Mouse (Mus musculus): ENCODE results near the gene Cdyl2. TPM values are rescaled to one million over a fixed set of nuclear protein-coding genes. Genes with fewer than 3 reads are reported as not detected.

Gene Cdyl2
- total and polyA plus RNA-seq, 3 experiments: not detected

DNA sequence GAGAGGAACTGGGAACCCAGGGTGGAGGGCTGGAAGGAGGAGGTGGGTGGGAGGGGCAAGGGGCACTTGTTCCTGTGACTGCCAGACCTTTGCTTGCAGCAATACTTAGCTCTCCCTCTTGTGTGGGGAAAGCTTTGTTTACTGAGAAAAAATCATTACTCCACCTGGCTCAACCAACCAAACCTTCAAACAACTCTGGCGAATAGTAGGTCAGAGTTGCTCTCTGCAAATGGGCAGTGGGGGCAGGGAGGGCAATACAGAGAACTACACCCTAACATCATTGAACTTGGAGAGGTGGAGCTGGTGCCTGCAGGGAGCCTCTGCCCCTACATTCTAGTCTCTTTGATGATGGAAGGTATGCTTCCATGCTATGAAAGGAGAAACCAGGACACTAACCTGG, 192.7 kb downstream of the Cdyl2 start:
- DNase-seq (ENCODE audit: low read depth, low spot score): no peak
- Histone ChIP-seq H3K9me3 (replicated peaks; ENCODE audit: insufficient read depth, low read length) (no peaks in the 10 kb centered on the region), H3K4me1 (ENCODE audit: control insufficient read depth in 1 of 2, insufficient read depth in 2 of 2, low read length in 2 of 2) (no peaks in the 10 kb centered on the region)

DNA sequence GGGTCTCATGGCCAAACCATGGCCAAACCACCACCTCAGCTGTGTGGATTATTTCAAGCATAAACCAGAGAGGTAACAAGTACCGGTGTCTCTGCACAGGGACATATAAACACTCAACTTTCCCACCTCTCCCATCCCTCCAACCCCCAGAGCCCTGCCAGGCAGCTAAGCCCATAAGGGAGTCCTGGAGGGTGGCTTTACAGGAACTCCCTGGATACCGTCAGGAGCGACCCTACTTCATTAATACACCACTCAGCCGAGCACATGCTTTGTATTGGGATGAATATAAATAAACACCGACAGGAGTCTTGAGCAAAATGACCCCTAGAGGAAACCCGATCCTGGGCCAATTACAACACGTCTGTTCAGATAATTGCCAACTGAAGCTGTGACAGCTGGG, 194.0 kb downstream of the Cdyl2 start:
- H3K4me1 ChIP-seq (ENCODE audit: control insufficient read depth in 1 of 2, insufficient read depth in 2 of 2, low read length in 2 of 2): no peaks in the 10 kb centered on the region

More for the DNA sequence above, 192.7 kb downstream of the Cdyl2 start:
- Histone ChIP-seq H3K36me3 (ENCODE audit: control insufficient read depth in 1 of 2, insufficient read depth in 2 of 2, low read length in 2 of 2) (no peaks in the 10 kb centered on the region), H3K9ac (ENCODE audit: control insufficient read depth, low read depth, low read length, poor library complexity, severe bottlenecking) (no peak overlapping the region), H3K27ac (ENCODE audit: control insufficient read depth, low read depth, low read length) (no peak overlapping the region), H3K4me3 (ENCODE audit: control insufficient read depth in 1 of 2, insufficient read depth in 1 of 2, low read depth in 2 of 2, low read length in 2 of 2) (no peak overlapping the region), H3K79me2 (ENCODE audit: control insufficient read depth, insufficient read depth, low read length, poor library complexity) (no peaks in the 10 kb centered on the region), H3K27me3 (ENCODE audit: control insufficient read depth in 1 of 2, insufficient read depth in 2 of 2, low read length in 2 of 2) (no peaks in the 10 kb centered on the region)
- no peak for TF ChIP-seq TAL1 (IDR thresholded peaks at IDR 0.05; ENCODE audit: low read length)

DNA sequence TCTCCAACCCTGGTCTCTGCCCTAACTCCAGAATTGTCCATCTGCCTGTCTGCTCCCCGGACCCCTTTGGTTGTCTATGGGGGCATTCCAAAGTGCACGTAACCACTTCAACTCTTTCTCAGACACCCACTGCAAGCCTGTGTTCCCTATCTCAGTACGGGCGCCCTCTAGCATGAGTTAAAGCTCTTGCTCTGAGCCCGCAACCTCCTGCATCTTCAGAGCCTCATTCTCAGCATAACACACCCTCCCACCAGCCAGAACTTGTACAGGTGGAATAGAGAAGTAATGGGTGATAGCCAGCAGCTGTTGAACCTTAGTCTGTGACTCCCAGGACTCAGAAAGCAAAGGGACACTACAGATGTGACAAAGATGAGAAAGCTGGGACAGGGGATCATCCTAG, 196.0 kb downstream of the Cdyl2 start:
- H3K27me3 ChIP-seq (ENCODE audit: control insufficient read depth in 1 of 2, insufficient read depth in 2 of 2, low read length in 2 of 2): no peaks in the 10 kb centered on the region
- no peak overlapping the region for H3K27ac ChIP-seq (ENCODE audit: control insufficient read depth, low read depth, low read length)
- H3K4me3 ChIP-seq (ENCODE audit: control insufficient read depth in 1 of 2, insufficient read depth in 1 of 2, low read depth in 2 of 2, low read length in 2 of 2): no peak overlapping the region
- H3K79me2 ChIP-seq (ENCODE audit: control insufficient read depth, insufficient read depth, low read length, poor library complexity): no peaks in the 10 kb centered on the region
- DNase-seq (ENCODE audit: low read depth, low spot score): no peak
- TF ChIP-seq ELF1 (IDR thresholded peaks at IDR 0.05; ENCODE audit: low read depth, low read length) (no peak), KAT2A (conservative IDR thresholded peaks at IDR 0.05; ENCODE audit: low read depth, low read length) (no peak), MEF2A (IDR thresholded peaks at IDR 0.05; ENCODE audit: extremely low read depth, insufficient replicate concordance, low read depth, low read length, poor library complexity, severe bottlenecking) (no peak), CHD2 (IDR thresholded peaks at IDR 0.05; ENCODE audit: low read length) (no peak), MYC (IDR thresholded peaks at IDR 0.05; ENCODE audit: low read depth, low read length) (no peak), SMC3 (IDR thresholded peaks at IDR 0.05; ENCODE audit: low read depth, low read length) (no peak), MAX (IDR thresholded peaks at IDR 0.05; ENCODE audit: low read length) (no peak), GATA1 (IDR thresholded peaks at IDR 0.05; ENCODE audit: low read depth, low read length) (no peak), POLR2AphosphoS2 (IDR thresholded peaks at IDR 0.05; ENCODE audit: low read length) (no peak), E2F4 (IDR thresholded peaks at IDR 0.05; ENCODE audit: borderline replicate concordance, low read depth, low read length) (no peak)
- H3K4me1 ChIP-seq (ENCODE audit: control insufficient read depth in 1 of 2, insufficient read depth in 2 of 2, low read length in 2 of 2): no peaks in the 10 kb centered on the region
- H3K36me3 ChIP-seq (ENCODE audit: control insufficient read depth in 1 of 2, insufficient read depth in 2 of 2, low read length in 2 of 2): no peaks in the 10 kb centered on the region
- H3K9me3 ChIP-seq (replicated peaks; ENCODE audit: insufficient read depth, low read length): no peaks in the 10 kb centered on the region
- no peak overlapping the region for H3K9ac ChIP-seq (ENCODE audit: control insufficient read depth, low read depth, low read length, poor library complexity, severe bottlenecking)

More for the DNA sequence above, 194.0 kb downstream of the Cdyl2 start:
- no peak for DNase-seq (ENCODE audit: low read depth, low spot score)
- H3K9ac ChIP-seq (ENCODE audit: control insufficient read depth, low read depth, low read length, poor library complexity, severe bottlenecking): no peak overlapping the region
- no peak for TF ChIP-seq MYC (IDR thresholded peaks at IDR 0.05; ENCODE audit: low read depth, low read length)
- no peak for TF ChIP-seq GABPA (IDR thresholded peaks at IDR 0.05; ENCODE audit: low read depth, low read length)
- no peak for TF ChIP-seq BHLHE40 (IDR thresholded peaks at IDR 0.05; ENCODE audit: borderline replicate concordance, low read depth, low read length)
- no peak for TF ChIP-seq USF2 (IDR thresholded peaks at IDR 0.05; ENCODE audit: borderline replicate concordance in 1 of 2, insufficient read depth in 1 of 2, low read depth in 1 of 2, low read length in 2 of 2)
- no peak for TF ChIP-seq RCOR1 (IDR thresholded peaks at IDR 0.05; ENCODE audit: low read depth, low read length)
- no peak for TF ChIP-seq CHD2 (IDR thresholded peaks at IDR 0.05; ENCODE audit: low read length)
- TF ChIP-seq POLR2A (IDR thresholded peaks at IDR 0.05; ENCODE audit: control insufficient read depth in 1 of 2, insufficient read depth in 1 of 2, low read depth in 1 of 2, low read length in 2 of 2, poor library complexity in 1 of 2): no peak
- TF ChIP-seq TAL1 (IDR thresholded peaks at IDR 0.05; ENCODE audit: low read length): no peak
- no peak for TF ChIP-seq CTCF (IDR thresholded peaks at IDR 0.05 in 2 of 3, conservative IDR thresholded peaks at IDR 0.05 in 1 of 3; ENCODE audit: control insufficient read depth in 1 of 3, insufficient read depth in 1 of 3, low read depth in 2 of 3, low read length in 3 of 3, poor library complexity in 1 of 3, severe bottlenecking in 1 of 3)
- TF ChIP-seq POLR2AphosphoS5 (IDR thresholded peaks at IDR 0.05; ENCODE audit: borderline replicate concordance, low read depth, low read length): no peak
- no peak for TF ChIP-seq ZMIZ1 (IDR thresholded peaks at IDR 0.05; ENCODE audit: low read depth, low read length)
- TF ChIP-seq ZNF384 (IDR thresholded peaks at IDR 0.05; ENCODE audit: low read depth, low read length): no peak
- no peak for TF ChIP-seq NELFE (IDR thresholded peaks at IDR 0.05; ENCODE audit: low read depth, low read length)
- TF ChIP-seq ZKSCAN1 (IDR thresholded peaks at IDR 0.05; ENCODE audit: low read depth, low read length): no peak
- no peak for TF ChIP-seq KAT2A (conservative IDR thresholded peaks at IDR 0.05; ENCODE audit: low read depth, low read length)
- H3K27me3 ChIP-seq (ENCODE audit: control insufficient read depth in 1 of 2, insufficient read depth in 2 of 2, low read length in 2 of 2): no peaks in the 10 kb centered on the region
- no peak overlapping the region for H3K27ac ChIP-seq (ENCODE audit: control insufficient read depth, low read depth, low read length)
- no peak overlapping the region for H3K4me3 ChIP-seq (ENCODE audit: control insufficient read depth in 1 of 2, insufficient read depth in 1 of 2, low read depth in 2 of 2, low read length in 2 of 2)
- no peaks in the 10 kb centered on the region for H3K36me3 ChIP-seq (ENCODE audit: control insufficient read depth in 1 of 2, insufficient read depth in 2 of 2, low read length in 2 of 2)
- H3K9me3 ChIP-seq (replicated peaks; ENCODE audit: insufficient read depth, low read length): no peaks in the 10 kb centered on the region
- H3K79me2 ChIP-seq (ENCODE audit: control insufficient read depth, insufficient read depth, low read length, poor library complexity): no peaks in the 10 kb centered on the region

Data from MEL (cell line).